Mouse (Mus musculus): ENCODE data around the gene Antxr2.

- TF ChIP-seq BHLHE40 (IDR thresholded peaks at IDR 0.05; ENCODE audit: low read depth, low read length), result no peak
- TF ChIP-seq ZC3H11A (IDR thresholded peaks at IDR 0.05; ENCODE audit: low read depth, low read length), result no peak
- TF ChIP-seq CTCF (conservative IDR thresholded peaks at IDR 0.05 in 1 of 2, IDR thresholded peaks at IDR 0.05 in 1 of 2; ENCODE audit: low read depth in 2 of 2, low read length in 2 of 2), result no peak
- TF ChIP-seq RAD21 (IDR thresholded peaks at IDR 0.05; ENCODE audit: low read depth, low read length), result no peak
- no peak for TF ChIP-seq TCF12 (IDR thresholded peaks at IDR 0.05; ENCODE audit: low read depth, low read length)
- no peak for TF ChIP-seq POLR2A (IDR thresholded peaks at IDR 0.05; ENCODE audit: low read depth, low read length)
- no peak for TF ChIP-seq ZNF384 (IDR thresholded peaks at IDR 0.05; ENCODE audit: low read depth, low read length)
- TF ChIP-seq USF1 (IDR thresholded peaks at IDR 0.05; ENCODE audit: low read depth, low read length), result no peak
- no peak for TF ChIP-seq ZMIZ1 (IDR thresholded peaks at IDR 0.05; ENCODE audit: low read depth, low read length)
- no peak for TF ChIP-seq ETS1 (conservative IDR thresholded peaks at IDR 0.05; ENCODE audit: low read depth, low read length)
- no peak for TF ChIP-seq IRF4 (IDR thresholded peaks at IDR 0.05; ENCODE audit: low read depth, low read length)
- TF ChIP-seq RCOR1 (conservative IDR thresholded peaks at IDR 0.05; ENCODE audit: low read depth, low read length), result no peak
- TF ChIP-seq MEF2A (IDR thresholded peaks at IDR 0.05; ENCODE audit: borderline replicate concordance, low read depth, low read length), result no peak
- no peak for TF ChIP-seq JUN (IDR thresholded peaks at IDR 0.05; ENCODE audit: insufficient read depth, low read depth, low read length)
Observed at GRCm38 (mm10) chr5:97973293-97973692, 57.5 kb downstream of the Antxr2 start.

Measured in CH12.LX (cell line).